Mouse (Mus musculus) G1E (cell line): ENCODE results near the gene Mctp1. TPM values are rescaled to one million over a fixed set of nuclear protein-coding genes. Genes with fewer than 3 reads are reported as not detected.

ENCODE experiments used
- ATAC-seq: 2 replicates; pipeline ENCODE4 v1.8.0; 2016; ENCODE audit warnings: mild to moderate bottlenecking; ENCODE audit not compliant: insufficient number of reproducible peaks, poor library complexity, low FRiP score, severe bottlenecking; ENCODE audit errors: extremely low read depth
- DNase-seq: peaks from one replicate; pipeline ENCODE4 v3.0.0; 2012; ENCODE audit warnings: low spot score
- H3K27me3 ChIP-seq: 2 replicates; pipeline ENCODE4 v1.6.1; 2012; ENCODE audit warnings: mild to moderate bottlenecking, low read length, inconsistent platforms; ENCODE audit not compliant: insufficient read depth
- H3K36me3 ChIP-seq: replicated peaks from 2 replicates; pipeline ENCODE3; 2012; ENCODE audit warnings: mild to moderate bottlenecking, inconsistent platforms
- H3K4me1 ChIP-seq: 2 replicates; pipeline ENCODE4 v1.6.1; 2012; ENCODE audit warnings: low read depth, low read length, inconsistent platforms, mixed read lengths; ENCODE audit not compliant: insufficient read depth
- H3K4me3 ChIP-seq: 2 replicates; pipeline ENCODE4 v1.5.1; 2012; ENCODE audit warnings: low read depth, mild to moderate bottlenecking, inconsistent platforms, low read length, moderate library complexity, mixed read lengths
- H3K9me3 ChIP-seq: replicated peaks from 2 replicates; pipeline ENCODE4 v1.6.1; 2012; ENCODE audit warnings: inconsistent platforms
- CTCF ChIP-seq: IDR thresholded peaks from 2 replicates; pipeline ENCODE4 v1.5.1; 2012; ENCODE audit warnings: low read depth, low read length, inconsistent platforms, mixed read lengths
- GATA1 ChIP-seq: IDR thresholded peaks from 2 replicates; pipeline ENCODE4 v1.6.1; 2012; ENCODE audit warnings: borderline replicate concordance, low read length, inconsistent platforms, mixed read lengths
- GATA2 ChIP-seq: IDR thresholded peaks from 2 replicates; pipeline ENCODE4 v1.6.1; 2012; ENCODE audit warnings: low read depth, low read length, inconsistent platforms, borderline replicate concordance
- POLR2AphosphoS5 ChIP-seq: IDR thresholded peaks from 2 replicates; pipeline ENCODE4 v1.6.1; 2012; ENCODE audit warnings: low read depth, low read length, inconsistent platforms; ENCODE audit not compliant: insufficient replicate concordance
- TAL1 ChIP-seq: conservative IDR thresholded peaks from 2 replicates; pipeline ENCODE4 v1.6.1; 2012; ENCODE audit warnings: low read depth, low read length, inconsistent platforms, mixed read lengths
- polyA plus RNA-seq: library from polyadenylated mRNA; stranded (reverse); fragments of >175 nt; gene quantifications from 2 replicates; pipeline ENCODE4 v1.2.3, GENCODE M21; 2012
- total RNA-seq, 2 experiments: library from RNA; stranded (forward) in 1 of 2; stranded (reverse) in 1 of 2; fragments of 200-1000 nt in 1 of 2; fragments of >200 nt in 1 of 2; fragmentation: Nextera tagmentation in 1 of 2; gene quantifications; 2 replicates each; pipeline ENCODE4 v1.2.3; 2014 to 2017

Gene Mctp1
- total and polyA plus RNA-seq, 3 experiments: 1.4 to 16.7 (median 15.6) TPM

DNA sequence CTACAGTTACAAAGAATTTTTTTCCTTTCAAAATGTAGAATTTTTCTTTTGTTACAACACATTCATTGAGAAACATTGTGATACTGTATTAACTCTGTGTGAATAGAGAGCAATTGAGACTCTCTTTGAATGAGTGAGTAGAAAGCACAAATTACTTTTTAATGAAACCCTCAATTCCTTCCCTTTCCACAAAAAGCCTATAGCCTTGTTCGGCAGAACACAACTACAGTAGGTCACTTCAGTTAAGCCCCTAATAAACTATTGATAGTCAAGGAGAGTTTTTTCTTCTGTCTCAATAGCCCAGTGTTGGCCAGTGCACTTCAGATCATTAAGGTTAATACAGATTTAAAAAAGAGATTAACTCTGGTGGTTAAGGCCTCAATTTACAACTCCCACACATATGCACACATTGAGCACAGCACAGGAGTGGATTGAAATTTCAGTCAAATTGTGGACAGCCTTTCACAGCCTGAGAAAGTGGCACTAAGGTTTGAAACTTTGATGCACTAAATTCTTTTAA, 424.6 kb downstream of the Mctp1 start:
- H3K4me3 ChIP-seq: no peak overlapping the region
- H3K27me3 ChIP-seq: no peaks in the 10 kb centered on the region
- DNase-seq: no peak
- H3K36me3 ChIP-seq: no peaks in the 10 kb centered on the region
- ATAC-seq: no peak
- TF ChIP-seq POLR2AphosphoS5: no peak
- no peak for TF ChIP-seq TAL1
- TF ChIP-seq CTCF: no peak
- TF ChIP-seq GATA2: no peak
- TF ChIP-seq GATA1: no peak
- no peaks in the 10 kb centered on the region for H3K9me3 ChIP-seq
- no peaks in the 10 kb centered on the region for H3K4me1 ChIP-seq

DNA sequence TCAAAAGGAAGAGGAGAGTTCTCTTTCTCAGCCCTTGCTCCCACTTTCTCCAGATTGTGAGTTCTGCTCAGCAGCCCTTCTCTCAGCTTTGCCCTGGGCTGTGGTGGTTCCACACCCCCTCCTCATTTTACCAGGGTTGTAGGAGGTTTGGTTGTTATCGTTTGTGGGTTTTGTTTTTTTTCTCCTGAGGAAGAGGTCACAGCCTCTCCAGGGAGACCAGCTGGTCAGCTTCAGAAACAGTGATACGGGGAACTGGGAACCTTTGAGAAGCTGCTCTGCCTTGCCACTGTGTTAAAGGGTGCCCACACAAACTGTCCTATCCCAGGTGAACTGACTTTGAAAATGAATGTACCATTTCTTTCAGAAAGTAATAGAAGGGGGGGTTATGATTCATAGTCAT, 425.5 kb downstream of the Mctp1 start:
- TF ChIP-seq GATA2: no peak
- TF ChIP-seq GATA1: no peak
- TF ChIP-seq TAL1: no peak
- TF ChIP-seq POLR2AphosphoS5: no peak
- no peak for TF ChIP-seq CTCF
- no peak for ATAC-seq

DNA sequence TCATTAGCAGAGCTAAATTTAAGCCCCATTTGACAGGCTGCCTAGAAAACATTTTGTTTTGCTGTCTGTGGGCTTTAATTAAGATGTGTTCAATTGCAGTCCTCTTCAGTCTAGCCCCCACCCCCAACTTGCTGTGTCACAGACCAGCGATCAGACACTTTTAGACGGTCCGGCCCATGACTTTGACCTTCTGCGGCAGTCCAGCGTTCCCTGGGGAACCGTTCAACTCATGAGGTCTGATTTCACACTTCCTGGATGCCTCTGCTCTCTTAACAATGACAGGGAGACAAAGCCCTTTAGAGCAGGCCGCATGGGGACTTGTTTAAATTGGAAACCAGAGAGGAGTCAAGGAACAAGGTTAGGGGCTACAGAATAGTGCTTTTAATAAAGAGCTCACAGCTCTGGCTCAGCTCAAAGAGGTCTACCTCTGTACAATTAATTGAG, 426.2 kb downstream of the Mctp1 start:
- Histone ChIP-seq H3K27me3 (no peaks in the 10 kb centered on the region), H3K9me3 (no peaks in the 10 kb centered on the region), H3K36me3 (no peaks in the 10 kb centered on the region), H3K4me1 (no peaks in the 10 kb centered on the region), H3K4me3 (no peak overlapping the region)
- TF ChIP-seq CTCF (no peak), POLR2AphosphoS5 (no peak), GATA2 (no peak), TAL1 (no peak), GATA1 (no peak)
- ATAC-seq (no peak), DNase-seq (no peak)

More for the DNA sequence above, 425.5 kb downstream of the Mctp1 start:
- no peak overlapping the region for H3K4me3 ChIP-seq
- H3K36me3 ChIP-seq: no peaks in the 10 kb centered on the region
- no peaks in the 10 kb centered on the region for H3K4me1 ChIP-seq
- no peaks in the 10 kb centered on the region for H3K27me3 ChIP-seq
- H3K9me3 ChIP-seq: no peaks in the 10 kb centered on the region
- no peak for DNase-seq

DNA sequence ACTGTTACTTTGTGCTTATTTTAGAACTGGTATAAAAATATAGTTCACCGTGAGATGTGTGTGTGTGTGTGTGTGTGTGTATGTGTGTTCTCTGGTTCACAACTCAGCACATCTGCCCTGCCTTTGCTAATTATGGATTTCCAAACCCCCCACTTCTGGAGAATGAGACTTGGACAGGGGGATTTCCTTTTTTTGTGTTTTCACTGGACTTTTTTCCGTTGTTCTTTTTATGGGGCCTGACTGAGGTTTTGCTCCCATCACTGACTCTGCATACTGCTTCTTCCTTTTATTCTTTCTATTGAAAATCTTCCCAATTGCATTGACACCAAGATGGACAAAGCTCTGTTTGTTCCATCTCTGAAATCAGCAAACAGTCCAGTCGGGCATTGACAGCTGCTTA, 438.7 kb downstream of the Mctp1 start:
- H3K9me3 ChIP-seq: no peaks in the 10 kb centered on the region
- no peak for TF ChIP-seq TAL1
- no peak for TF ChIP-seq GATA1
- TF ChIP-seq POLR2AphosphoS5: no peak
- TF ChIP-seq GATA2: no peak
- no peak for TF ChIP-seq CTCF
- no peak for DNase-seq
- H3K4me3 ChIP-seq: no peak overlapping the region
- no peaks in the 10 kb centered on the region for H3K4me1 ChIP-seq
- ATAC-seq: no peak
- H3K27me3 ChIP-seq: no peaks in the 10 kb centered on the region
- H3K36me3 ChIP-seq: no peaks in the 10 kb centered on the region

DNA sequence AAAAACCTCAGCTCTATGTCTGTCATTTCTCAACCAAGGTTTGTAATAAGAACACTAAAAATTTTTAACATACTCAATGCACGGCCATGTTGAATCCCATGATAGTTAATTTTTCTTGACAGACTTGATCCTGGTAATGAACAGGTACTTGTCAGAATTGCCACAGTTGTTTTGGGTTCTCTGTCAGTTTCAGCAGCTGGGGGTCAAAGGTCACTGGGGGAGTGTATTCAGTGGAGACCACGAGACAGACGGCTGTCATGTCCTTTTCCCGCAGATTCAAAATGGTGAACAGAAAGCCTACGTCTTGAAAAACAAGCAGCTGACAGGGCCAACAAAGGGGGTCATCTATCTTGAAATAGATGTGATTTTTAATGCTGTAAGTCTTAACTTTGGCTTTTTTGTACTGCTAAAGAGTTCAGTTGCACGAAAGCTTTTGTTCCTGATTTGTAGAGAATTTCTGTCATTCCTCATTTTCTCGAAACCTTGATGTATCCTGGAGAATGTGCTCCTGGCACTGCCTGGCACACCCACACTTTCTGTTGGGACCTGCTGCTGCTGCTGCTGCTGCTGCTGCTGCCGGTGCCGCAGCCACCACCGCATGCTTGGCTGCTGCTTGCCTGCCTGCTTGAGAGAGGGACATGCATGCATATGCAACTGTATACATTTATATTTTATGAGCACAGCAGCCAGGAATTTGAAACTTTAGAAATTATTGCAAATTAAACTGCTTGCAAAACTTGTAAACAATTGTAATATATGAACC, 440.8 kb downstream of the Mctp1 start:
- Histone ChIP-seq H3K9me3 (no peaks in the 10 kb centered on the region), H3K4me3 (no peak overlapping the region), H3K4me1 (no peaks in the 10 kb centered on the region), H3K36me3 (no peaks in the 10 kb centered on the region), H3K27me3 (no peaks in the 10 kb centered on the region)
- ATAC-seq: no peak
- DNase-seq: no peak
- TF ChIP-seq TAL1: no peak
- TF ChIP-seq GATA2: no peak
- TF ChIP-seq CTCF: no peak
- no peak for TF ChIP-seq POLR2AphosphoS5
- no peak for TF ChIP-seq GATA1

DNA sequence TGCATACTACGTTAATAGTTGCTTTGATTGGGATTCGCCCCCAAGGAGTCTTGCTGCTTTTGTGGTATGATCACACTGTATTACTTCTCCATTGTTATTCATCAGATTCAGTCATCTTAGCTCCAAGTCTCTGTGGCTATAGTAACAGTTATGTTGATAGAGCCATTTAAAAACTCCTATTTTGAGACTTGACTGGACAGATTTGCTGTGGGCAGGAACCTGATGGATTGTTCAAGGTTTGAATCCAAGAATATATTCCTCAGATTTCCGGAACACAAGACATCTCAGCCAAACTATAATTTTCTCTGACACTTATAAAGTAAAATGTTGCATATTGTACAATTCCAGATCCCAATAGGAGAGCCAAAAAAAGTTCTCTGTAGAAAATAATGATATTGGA, 443.4 kb downstream of the Mctp1 start:
- no peak for ATAC-seq
- Histone ChIP-seq H3K4me3 (no peak overlapping the region), H3K27me3 (no peaks in the 10 kb centered on the region), H3K9me3 (no peaks in the 10 kb centered on the region), H3K36me3 (no peaks in the 10 kb centered on the region), H3K4me1 (no peaks in the 10 kb centered on the region)
- no peak for DNase-seq
- TF ChIP-seq TAL1 (no peak), CTCF (no peak), POLR2AphosphoS5 (no peak), GATA2 (no peak), GATA1 (no peak)
